Mouse (Mus musculus): ENCODE data around the gene Tor3a.

DNA sequence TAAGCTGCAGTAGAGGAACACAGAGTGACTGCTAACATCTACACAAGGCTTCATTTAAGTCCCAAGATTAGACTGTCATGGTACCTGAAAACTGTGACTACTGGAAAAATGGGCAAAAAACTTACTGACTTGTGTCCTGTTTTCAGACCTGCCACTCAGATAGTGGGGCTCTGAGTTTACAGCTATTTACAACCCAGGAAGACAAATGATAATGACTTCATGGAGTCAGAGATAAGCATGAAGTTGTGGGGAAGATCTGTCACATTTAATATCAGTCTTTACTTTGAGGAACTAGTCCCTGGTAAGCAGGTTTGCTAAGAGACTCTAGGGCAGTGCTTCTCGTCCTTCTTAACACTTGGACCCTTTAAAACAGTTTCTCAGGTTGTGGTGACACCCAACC is 63.9 kb downstream of the Tor3a start:
- TF ChIP-seq CTCF (IDR thresholded peaks at IDR 0.05; ENCODE audit: low read depth, low read length) (no peak), POLR2A (IDR thresholded peaks at IDR 0.05; ENCODE audit: borderline replicate concordance, low read depth, low read length) (no peak)

All from bone marrow macrophage, adult 2 months (primary cell).